Mouse (Mus musculus) cerebellum, postnatal 4 days (tissue): ENCODE data around the gene Epm2aip1.

ENCODE experiments used
- DNase-seq, 2 experiments: peaks; one replicate each; pipeline ENCODE4 v3.0.0; 2022; ENCODE audit warnings: low spot score in 2 of 2, mixed read lengths in 1 of 2

The Epm2aip1 gene

DNA sequence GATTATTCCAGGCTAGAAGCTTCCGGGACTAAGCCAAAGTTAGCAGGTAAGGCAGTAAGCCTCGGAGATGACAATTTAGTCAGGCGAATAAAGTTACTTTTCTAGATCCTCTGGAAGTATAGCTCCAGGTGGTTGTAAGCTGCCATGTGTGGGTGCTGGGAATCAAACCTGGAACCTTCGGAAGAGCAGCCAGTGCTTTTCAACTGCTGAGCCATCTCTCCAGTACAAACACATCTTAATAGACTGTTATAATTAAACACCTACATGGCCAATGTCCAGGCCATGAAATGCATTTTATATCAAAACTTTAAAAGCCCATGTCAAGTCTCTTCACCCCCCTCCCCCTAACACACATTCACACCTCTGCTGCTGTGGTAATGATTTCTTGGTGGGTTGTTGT is 16.2 kb downstream of the Epm2aip1 start:
- DNase-seq = no peak

DNA sequence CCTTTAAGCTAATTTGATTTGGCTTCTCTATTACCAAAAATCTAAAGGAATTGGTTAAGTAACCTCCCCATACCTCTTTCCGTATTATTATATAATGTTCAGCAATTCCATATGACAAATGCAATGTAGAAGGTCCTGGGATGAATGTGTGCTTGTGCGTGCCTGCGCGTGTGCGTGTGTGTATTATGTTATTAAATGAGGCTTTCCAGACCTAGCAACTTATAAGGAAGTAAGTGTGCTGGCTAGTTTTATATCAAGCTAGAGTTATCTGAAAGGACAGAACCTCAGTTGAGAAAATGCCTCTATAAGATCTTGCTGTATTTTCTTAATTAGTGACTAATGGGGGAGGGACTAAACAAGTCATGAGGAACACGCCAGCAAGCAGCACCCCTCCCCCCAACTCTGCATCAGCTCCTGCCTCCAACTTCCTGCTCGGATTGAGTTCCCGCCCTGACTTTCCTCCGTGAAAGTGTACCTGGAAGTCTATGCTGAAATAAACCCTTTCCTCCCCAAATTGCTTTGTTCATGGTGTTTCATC is 17.6 kb downstream of the Epm2aip1 start:
- no peak for DNase-seq

DNA sequence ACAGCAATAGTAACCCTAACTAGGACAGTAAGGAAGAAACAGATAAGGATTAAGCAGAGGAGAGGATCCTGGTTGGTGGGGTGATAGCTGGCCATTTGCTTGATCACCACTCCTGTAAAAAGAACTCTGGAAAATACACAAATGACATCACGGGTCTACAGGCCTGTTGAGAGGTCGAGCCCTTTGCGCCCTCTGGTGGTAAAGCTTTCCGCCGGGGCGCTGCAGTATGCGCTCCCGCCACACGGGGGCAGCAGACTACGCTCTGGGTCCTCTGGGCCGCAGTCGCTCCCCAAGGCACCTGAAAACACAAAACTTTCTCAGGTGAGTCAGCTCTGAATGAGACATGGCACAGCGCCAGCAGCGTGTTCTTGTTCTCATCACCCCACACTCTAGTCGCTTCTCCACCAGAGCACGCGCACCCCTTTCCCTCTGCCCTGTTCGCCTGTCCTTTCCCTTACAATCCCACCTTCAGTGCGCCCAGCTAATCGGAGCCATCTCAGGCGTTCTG is 18.2 kb downstream of the Epm2aip1 start:
- peak; percentile 90 to 97 for DNase-seq

DNA sequence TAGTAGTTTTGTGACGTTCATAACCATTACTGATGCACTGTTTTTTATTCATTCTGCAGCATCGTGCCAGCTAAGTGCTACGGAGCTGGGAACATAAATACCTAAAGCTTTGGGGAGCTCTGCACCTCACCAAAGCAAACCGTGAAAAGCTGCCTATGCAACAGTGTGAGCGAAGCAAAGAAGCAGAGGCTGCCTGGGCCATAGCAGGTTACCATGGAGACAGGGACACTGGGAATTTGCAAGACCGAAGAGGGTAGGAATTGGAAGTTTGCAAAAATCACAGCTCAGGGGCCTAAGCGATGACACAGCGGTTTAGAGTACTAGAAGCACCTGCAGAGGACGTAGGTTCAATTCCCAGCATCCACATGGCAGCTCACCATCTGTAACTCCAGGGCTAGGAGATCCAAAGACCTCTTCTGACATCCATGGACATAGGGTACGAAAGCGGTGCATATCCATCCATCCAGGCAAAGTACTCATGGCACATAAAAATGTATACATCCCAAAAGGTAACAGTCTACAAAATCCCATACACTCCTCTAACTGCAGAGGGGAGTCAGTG is 18.9 kb downstream of the Epm2aip1 start:
- DNase-seq = no peak

DNA sequence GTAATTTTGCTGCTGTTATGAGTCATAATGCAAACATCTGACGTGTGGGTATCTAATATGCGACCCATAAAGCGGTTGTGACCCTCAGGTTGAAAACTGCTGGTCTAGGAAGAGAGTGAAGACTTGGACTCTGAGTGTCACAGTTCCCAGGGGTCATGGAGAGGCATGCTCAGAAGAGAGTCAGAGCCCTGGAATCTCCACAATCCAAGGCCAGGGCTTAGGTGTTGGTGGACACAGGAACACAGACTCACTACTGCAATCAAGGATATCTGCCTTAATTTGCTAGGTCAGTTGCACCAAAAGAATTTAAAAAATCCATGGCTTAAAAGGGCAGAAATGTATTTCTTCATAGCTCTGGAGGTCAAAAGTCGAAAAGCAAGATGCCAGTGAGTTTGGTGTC is 21.5 kb downstream of the Epm2aip1 start:
- no peak for DNase-seq

DNA sequence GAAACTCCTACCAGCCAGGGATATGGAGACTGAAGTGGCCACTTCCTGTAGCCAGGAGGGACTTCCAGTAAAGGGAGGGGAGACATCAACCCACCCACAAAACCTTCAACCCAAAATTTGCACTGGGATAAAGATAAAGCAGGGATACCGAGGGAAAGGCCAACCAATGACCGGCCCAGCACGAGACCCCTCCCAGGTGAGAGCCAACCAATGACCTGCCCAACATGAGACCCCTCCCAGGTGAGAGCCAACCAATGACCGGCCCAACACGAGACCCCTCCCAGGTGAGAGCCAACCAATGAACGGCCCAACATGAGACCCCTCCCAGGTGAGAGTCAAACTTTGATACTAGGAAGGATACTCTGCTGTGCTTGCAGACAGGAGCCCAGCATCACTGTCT is 23.2 kb downstream of the Epm2aip1 start:
- no peak for DNase-seq

DNA sequence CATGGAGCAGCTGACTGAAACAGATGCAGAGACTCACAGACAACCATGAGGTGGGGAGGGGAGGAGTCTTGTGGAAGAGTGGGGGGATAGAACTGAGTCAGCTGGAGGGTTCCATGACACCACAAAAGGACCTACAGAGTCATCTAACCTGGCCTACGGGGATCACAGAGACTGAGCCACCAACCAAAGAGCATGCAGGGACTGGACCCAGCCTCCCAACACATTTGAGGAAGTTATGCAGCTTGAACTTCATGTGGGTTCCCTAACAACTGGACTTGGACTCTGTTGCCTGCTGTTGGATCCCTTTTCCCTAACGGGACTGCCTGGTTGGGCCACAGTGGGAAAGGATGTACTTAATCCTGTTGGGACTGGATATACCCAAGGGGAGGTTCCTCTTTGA is 23.6 kb downstream of the Epm2aip1 start:
- DNase-seq = no peak

DNA sequence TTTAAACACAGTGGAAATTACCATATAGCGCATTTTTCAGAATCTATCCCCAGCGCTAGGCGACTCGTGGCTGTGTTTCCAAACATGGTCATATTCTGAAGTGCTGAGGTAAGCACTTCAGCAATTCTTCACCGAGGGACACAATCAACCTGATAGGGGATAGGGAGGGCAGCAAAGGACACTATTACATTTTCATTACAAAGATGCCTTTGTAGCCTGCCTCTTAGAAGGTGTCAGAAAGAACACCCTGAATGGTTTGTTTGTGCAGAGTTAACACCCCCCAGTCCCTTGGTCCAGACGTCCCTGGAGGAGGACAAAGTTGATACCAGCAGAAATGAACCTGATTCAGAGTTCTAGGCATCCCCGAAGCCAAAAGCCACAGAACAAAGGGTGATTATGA is 24.7 kb downstream of the Epm2aip1 start:
- no peak for DNase-seq

DNA sequence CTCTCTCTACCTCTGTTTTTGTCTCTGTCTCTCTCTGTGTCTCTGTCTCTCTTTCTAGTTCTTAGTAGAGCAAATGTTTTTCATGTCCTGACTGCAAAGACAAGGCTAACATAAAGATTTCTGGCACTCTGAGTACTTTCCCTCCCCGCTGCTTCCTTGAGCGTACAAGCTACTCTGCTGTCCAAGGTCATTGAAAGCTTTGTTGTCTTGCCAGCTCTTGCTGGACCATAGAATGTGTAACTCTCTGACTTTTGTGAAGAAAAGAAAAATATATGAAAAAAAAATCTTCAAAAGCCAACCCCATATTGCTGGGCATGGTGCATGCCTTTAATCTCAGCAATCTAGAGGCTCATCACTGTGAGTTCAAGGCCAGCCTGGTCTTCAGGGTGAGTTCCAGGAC is 26.9 kb downstream of the Epm2aip1 start:
- no peak for DNase-seq

DNA sequence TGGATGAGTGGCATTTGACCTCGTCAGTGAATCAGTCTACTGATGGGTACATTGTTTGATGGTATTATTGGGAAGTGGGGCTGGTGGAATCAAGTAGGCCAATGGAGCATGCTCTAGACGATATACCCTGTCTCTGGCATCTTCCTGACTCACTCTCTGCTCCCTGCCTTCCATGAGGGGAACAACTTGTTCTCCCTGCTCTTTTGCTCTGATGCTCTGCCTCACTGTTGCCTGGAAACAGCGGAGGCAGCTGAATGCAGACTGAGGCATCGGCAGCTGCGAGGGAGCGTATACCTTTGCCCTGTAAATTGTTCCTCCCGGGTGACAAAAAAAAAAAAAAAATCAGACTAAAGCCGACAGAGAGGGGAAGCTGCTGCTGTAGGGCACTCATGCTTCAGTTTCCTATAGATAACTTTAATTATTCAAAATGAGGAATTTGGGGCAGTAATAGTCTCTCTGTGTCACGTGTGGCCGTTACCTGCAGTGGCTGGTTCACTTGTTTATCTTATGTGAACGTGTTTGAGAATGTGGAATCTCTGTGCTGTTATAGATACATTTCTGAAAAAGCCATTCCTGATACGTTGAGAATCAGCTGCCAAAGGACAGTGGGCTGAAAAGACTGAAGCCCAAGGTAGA is 30.6 kb downstream of the Epm2aip1 start:
- no peak for DNase-seq

DNA sequence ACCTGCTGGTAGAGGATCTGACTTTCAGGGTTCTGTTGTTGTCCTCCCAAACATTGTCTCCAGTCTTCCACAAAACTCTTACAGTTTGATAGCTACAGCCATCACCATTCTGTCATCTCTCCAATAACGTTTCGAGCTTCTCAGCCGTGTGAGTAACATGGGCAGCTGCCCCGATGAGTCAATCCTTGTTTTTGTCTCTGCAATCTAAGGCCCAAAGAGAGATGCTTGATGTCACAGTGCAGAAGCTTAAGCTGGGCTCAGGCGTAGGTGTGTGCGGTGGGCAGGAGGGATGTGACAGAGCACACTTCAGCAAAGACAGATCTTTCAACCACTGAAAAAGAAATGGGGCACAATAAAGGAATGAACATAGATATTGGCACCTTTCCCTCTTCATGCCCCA is 32.3 kb downstream of the Epm2aip1 start:
- DNase-seq = no peak

DNA sequence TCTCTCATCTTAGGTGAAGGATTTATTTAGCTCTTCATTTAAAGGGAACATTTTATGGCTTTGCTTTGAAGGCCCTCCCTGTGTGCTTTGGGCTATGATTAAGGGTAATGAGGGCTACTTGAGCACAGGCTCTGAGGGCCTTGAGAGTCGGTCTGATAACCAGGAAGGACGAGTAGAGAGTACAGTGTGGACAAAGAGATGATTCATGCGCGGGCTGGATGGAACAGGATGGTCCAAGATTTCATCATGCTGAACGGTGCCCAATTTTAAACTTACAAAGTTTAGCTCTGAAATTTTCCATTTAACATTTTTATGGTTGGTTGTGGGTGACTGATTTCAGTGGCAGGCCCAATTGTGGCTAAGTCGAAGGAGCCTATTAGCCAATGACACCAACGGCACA is 34.4 kb downstream of the Epm2aip1 start:
- no peak for DNase-seq

DNA sequence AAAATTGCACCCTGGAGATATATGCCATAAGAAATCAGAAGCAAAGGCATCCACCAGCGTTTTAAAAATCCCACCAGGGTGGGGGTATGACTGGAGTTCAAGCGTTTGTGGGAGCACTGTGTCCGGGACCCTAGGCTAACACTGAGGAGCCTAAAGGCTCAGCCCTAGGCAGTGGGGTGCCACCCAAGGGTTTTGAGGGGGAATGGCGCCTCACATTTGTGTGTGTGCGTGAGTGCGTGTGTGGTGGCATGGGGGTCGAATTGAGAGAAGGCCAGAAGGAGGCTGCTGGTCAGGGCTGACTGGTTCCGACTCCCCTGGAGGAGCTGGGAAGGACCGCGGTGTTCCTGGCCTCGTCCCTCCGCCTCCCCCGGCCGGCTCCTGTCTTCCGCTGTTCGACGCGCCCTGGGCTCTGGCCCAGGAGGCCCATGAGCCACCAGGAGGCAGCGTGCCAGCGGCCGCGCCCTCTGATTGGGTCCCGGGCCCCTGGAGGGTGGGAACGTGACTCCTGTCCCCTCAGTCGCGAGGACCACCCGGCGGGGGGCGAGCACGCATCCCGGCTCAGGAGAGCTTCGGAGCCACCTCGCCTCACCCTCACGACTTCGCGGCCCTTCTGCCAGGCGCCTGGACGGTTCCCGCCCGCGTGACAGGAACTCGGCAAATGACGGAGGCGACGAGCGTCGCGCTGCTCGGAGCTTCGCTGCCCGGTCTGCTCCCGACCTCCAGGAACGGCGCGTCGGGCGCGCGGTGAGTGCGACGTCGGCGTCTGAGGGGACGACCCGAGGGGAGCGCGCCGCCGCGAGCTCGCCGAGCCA is 39.5 kb downstream of the Epm2aip1 start, which contains the start of gene Trank1:
Gene Trank1 (plus strand): TSS at position 709 of the 812 bp plus-strand sequence.
- peak; percentile 24 to 33 for DNase-seq

DNA sequence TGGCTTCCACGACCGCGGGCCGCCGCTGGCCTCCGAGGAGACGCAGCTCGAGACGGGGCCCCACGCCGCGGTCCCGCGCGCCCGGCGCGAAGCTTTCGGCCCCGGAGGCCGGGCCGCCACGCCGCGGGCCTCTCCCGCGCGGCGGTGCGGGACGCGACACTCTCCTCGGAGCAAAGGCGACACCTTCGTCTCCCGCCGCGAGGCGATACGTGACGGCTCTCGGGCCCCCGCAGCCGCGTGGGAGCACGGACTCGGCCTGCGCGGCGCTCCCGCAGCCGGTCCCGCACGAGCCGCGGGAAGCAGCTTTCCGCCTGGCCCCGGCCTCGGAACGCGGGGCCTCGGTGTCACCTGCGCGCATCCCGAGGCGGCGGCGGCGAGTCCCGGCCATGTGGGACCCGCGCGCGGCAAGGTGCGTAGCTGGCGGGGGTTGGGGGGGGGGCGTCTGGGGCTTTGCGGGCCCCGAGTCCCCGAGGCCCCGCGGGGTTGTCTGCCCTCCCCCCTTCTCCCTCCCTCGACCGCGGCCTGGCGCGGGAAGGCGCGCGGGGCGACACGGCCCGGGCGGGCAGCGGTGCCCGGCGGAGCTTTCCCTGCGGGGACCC is 40.2 kb downstream of the Epm2aip1 start:
- peak in 1 of 2 experiments; percentile 15 for DNase-seq

DNA sequence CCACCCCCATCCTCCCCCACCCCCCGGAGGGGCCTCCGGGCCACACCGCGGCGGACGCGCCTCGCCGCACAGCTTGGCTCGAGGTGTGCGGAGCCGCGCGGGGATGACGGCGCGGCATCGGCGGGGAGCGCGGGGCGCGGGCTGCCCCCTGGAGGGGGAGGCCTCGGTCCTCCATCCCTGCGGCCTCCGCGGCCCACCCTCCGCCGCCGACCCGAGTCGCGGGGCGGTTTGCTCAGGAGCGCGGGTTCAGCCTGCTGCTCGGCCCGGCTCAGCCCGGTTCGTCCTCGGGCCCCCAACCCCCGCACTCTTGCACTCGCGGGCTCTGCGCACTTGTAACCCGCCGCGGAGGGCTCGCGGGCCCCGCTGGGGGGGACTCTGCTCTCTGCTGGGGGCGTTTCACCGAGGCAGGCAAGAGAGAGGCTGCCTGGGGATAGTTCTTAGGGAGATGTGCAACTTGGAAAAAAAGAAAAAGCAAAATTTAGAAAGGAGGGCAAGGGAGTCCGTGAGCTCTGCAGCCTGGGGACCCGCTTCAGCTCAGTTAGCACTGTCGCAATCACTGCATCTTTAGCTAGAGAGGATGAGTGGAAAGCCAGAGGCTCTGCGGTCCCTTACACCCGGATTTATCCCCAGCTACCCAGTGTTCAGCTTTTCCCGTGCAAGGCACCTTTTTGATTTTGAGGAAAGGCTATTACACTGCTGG is 40.9 kb downstream of the Epm2aip1 start:
- DNase-seq = peak in 1 of 2 experiments; percentile 8

DNA sequence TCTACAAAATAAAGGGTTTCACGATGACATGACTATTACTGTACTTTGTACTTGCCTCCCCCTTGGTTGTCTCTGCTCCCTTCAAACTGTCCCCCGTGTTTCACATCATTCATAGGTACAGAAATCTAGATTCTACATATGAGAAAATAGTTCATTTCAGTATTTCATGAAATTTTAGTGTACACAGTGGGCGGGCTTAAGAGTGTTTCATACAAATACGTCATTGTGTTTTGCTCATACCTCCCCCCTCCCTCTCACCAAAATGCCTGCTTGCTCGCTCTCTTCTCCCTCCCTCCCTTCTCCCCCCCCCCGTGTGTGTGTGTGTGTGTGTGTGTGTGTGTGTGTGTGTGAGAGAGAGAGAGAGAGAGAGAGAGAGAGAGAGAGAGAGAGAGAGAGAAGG is 41.6 kb downstream of the Epm2aip1 start:
- no peak for DNase-seq

DNA sequence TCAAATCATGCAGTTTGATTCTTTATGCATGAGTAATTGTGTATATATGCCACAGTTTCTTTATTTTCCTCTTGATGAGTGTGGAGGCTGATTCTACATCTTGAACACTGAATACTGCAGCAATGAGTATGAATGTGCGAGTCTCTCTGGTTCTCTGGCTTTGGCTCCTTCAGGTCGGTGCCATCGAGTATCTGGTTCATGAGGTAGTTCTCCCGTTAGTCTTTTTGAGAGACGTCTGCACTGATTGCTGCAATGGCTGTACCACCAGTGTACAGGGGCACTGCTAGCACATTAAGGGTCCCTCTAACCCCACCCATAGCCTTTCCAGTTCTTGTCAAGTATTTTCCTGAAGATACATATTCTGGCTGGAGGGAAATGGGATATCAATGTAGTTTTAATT is 42.1 kb downstream of the Epm2aip1 start:
- no peak for DNase-seq

DNA sequence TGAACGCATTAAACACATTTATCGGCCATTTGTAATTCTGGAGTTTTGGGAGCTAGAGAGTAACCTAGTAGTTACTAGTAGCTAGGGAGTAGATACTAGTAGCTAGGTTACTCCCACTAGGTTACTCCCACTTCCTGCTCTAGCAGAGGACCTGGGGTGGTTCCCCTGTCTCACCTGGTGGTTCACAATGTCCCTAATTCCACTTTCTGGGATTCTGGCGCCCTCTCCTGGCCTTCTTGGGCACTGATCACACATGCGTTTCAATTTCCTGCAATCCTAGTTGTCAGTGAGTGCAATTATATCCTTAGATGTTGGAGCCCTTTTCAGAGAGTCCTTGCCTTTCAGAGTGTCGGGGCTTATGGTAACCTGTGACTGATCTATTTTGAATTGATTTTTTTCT is 42.5 kb downstream of the Epm2aip1 start:
- peak; percentile 35 to 63 for DNase-seq

DNA sequence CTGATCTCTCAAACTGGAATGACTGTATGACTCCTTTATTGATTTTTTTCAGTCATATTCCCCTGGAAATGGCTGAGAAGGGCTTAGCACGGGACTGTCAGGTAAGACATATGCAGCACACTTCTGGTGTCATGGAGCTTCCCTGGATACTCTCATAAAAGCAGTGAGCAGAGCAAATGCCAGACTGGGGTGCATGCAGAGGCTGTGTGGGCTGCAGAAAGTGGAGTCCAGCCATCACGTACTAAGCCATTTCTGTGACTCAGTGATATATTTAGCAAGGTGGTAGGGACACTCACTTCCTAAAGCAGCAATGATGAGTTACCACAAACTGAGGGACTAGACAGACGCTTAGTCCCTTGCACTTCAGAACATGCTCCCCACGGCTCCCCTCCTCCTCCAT is 49.2 kb downstream of the Epm2aip1 start:
- no peak for DNase-seq

DNA sequence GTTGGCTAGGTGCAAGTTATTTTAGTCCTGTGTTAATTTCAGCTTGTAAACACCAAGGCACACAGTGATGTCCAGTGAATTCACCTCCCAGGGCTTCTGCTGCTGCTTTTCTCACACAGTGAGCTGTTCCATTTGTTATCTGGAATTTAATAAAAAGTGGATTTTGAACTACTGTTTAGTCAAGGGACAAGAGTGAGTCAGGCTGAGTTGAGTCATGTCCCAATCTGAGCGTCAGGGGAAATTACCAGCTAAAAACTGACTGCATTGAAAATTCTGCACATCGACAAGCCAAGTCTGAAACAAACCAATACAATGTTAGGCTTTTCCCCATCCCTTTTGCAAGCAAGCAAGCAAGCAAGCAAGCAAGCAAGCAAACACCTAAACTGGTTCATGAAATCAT is 53.2 kb downstream of the Epm2aip1 start:
- no peak for DNase-seq
